Mouse (Mus musculus) liver, postnatal 0 days (tissue): Measurements from ENCODE around the gene 4933406M09Rik. TPM values are rescaled to one million over a fixed set of nuclear protein-coding genes. Genes with fewer than 3 reads are reported as not detected.

Experiments
- ATAC-seq: fragments of 200-750 bp; cut with Nextera tagmentation; 2 replicates; pipeline ENCODE4 v1.8.0; 2017; ENCODE audit warnings: mild to moderate bottlenecking, moderate library complexity
- DNase-seq: peaks from one replicate; pipeline ENCODE4 v3.0.0-alpha.2; 2016
- H3K27ac ChIP-seq: fragments of 300-500 bp; sonication (generic); 2 replicates; pipeline ENCODE4 v1.5.1; 2014; ENCODE audit warnings: antibody characterized with exemption, moderate library complexity, mild to moderate bottlenecking, low read depth
- H3K27me3 ChIP-seq: fragments of 300-500 bp; sonication (generic); 2 replicates; pipeline ENCODE4 v1.6.1; 2014; ENCODE audit warnings: low read length, control low read depth, mixed read lengths; ENCODE audit not compliant: insufficient read depth
- H3K36me3 ChIP-seq: fragments of 300-500 bp; sonication (generic); replicated peaks from 2 replicates; pipeline ENCODE4 v1.6.1; 2014; ENCODE audit warnings: mild to moderate bottlenecking, control low read depth, low read length, moderate library complexity, mixed read lengths; ENCODE audit not compliant: insufficient read depth
- H3K4me1 ChIP-seq: fragments of 300-500 bp; sonication (generic); 2 replicates; pipeline ENCODE4 v1.6.1; 2014; ENCODE audit warnings: antibody characterized with exemption, mild to moderate bottlenecking, control low read depth; ENCODE audit not compliant: insufficient read depth
- H3K4me2 ChIP-seq: fragments of 300-500 bp; sonication (generic); 2 replicates; pipeline ENCODE4 v1.6.1; 2014; ENCODE audit warnings: low read depth, mild to moderate bottlenecking, low read length, moderate library complexity, mixed read lengths
- H3K4me3 ChIP-seq: fragments of 300-500 bp; sonication (generic); 2 replicates; pipeline ENCODE4 v1.5.1; 2014; ENCODE audit warnings: low read depth, low read length
- H3K9ac ChIP-seq: fragments of 300-500 bp; sonication (generic); replicated peaks from 2 replicates; pipeline ENCODE4 v1.6.1; 2014; ENCODE audit warnings: mild to moderate bottlenecking, moderate library complexity
- H3K9me3 ChIP-seq: fragments of 300-500 bp; sonication (generic); 2 replicates; pipeline ENCODE4 v1.6.1; 2016; ENCODE audit warnings: mild to moderate bottlenecking, control low read depth, low read length, mixed read lengths
- CTCF ChIP-seq: sonication (generic); IDR thresholded peaks from 2 replicates; pipeline ENCODE4 v1.5.1; 2016; ENCODE audit warnings: antibody characterized with exemption, low read depth
- EP300 ChIP-seq: IDR thresholded peaks from 2 replicates; pipeline ENCODE4 v1.6.1; 2016; ENCODE audit warnings: antibody characterized with exemption, low read depth, mild to moderate bottlenecking
- WGBS: fragments of 180-500 bp; shearing (Covaris S2); extraction: QIAGEN DNeasy Blood & Tissue Kit; methylation state at CpG from one replicate; pipeline ENCODE4 v1.1.7; 2014; ENCODE audit not compliant: insufficient replicate concordance; 5-methylcytosine and 5-hydroxymethylcytosine counted together
- polyA plus RNA-seq: library from polyadenylated mRNA; unstranded; fragments of >200 nt; fragmentation: Nextera tagmentation; extraction: Ambion mirVana; gene quantifications from 2 replicates; pipeline ENCODE4 v1.2.1, GENCODE M21; 2015

4933406M09Rik gene
- polyA plus RNA-seq, 1 experiment from 2014 or later: not detected

- no peaks in the 10 kb centered on the region for H3K9me3 ChIP-seq
- WGBS: 84% methylated on average over 9 of the region's 9 CpGs
- no peak for DNase-seq
- H3K9ac ChIP-seq: no peak overlapping the region
- H3K4me3 ChIP-seq: no peak overlapping the region
- TF ChIP-seq CTCF (peak; percentile 36), EP300 (no peak)
- no peak overlapping the region for H3K4me2 ChIP-seq
- H3K36me3 ChIP-seq: peaks cover 26% of the 10 kb centered on the region
- H3K27ac ChIP-seq: no peak overlapping the region
- no peak for ATAC-seq
- no peaks in the 10 kb centered on the region for H3K27me3 ChIP-seq
- H3K4me1 ChIP-seq: peaks cover 15% of the 10 kb centered on the region
These were observed 26.2 kb downstream of the 4933406M09Rik start for GRCm38 (mm10) chr1:134411706-134412629.

DNA sequence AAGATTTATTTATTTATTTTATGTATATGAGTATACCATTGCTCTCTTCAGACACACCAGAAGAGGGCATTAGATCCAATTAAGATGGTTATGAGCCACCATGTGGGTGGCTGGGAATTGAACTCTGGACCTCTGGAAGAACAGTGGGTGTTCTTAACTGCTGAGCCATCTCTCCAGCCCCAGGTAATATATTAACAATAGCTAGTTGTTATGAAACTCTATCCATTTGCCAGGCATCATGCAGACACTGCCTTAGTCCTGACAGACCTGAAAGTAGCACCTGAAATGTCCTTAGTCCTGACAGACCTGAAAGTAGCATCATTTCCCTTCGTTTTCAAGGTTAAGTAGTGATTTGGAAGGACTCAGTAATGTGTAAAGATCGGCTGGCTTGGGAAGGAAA is 28.3 kb downstream of the 4933406M09Rik start:
- H3K9ac ChIP-seq: no peak overlapping the region
- H3K27me3 ChIP-seq: no peaks in the 10 kb centered on the region
- H3K9me3 ChIP-seq: no peaks in the 10 kb centered on the region
- TF ChIP-seq CTCF (no peak), EP300 (no peak)
- H3K36me3 ChIP-seq: peaks cover 13% of the 10 kb centered on the region
- no peak overlapping the region for H3K4me3 ChIP-seq
- DNase-seq (no peak), ATAC-seq (no peak)
- 49% methylated on average over 2 of the region's 2 CpGs for WGBS
- peak overlapping the region; percentile 97 for H3K27ac ChIP-seq
- H3K4me2 ChIP-seq: peak overlapping the region; percentile 74
- H3K4me1 ChIP-seq: peaks cover 34% of the 10 kb centered on the region

DNA sequence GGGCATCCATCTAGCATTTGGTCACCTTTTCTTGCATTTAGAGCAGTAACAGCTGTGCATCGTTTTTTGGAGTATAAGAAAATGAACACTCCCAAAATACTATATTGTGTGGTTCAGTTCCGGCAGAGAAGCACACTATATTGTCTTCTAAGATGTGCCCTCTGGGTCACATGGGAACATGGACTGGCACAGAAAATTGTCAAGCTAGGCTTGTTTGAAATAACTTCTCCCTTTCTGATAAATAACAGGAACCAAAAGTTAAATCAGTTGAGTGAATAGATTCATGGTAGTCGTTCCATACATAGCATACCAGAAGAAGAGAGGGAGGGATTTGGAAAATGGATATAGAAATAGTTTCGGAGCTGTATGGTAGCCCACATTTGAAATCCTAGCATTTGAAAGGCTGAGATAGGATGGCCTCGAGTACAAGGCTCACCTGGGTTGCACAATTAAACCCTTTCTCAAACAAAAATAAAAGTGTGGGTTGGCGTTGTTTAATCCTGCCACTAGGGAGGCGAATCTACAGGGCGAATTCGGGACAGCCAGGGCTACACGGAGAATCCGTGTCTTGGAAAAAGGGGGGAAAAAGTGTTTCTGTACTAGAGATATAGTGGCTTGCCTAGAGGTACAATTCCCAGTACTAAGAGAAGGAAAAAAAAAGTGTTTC is 28.9 kb downstream of the 4933406M09Rik start:
- no peaks in the 10 kb centered on the region for H3K9me3 ChIP-seq
- peaks cover 40% of the 10 kb centered on the region for H3K4me1 ChIP-seq
- DNase-seq (no peak), ATAC-seq (peak; percentile 62)
- 14% methylated on average over 11 of the region's 11 CpGs for WGBS
- no peak; the same call in 1 of the 2 replicates for TF ChIP-seq EP300
- TF ChIP-seq CTCF: peak; percentile 43
- H3K27me3 ChIP-seq: no peaks in the 10 kb centered on the region
- peak overlapping the region; percentile 74 for H3K4me2 ChIP-seq
- peak overlapping the region; percentile 85 for H3K4me3 ChIP-seq
- peak overlapping the region; percentile 97 for H3K27ac ChIP-seq
- H3K36me3 ChIP-seq: peaks cover 7% of the 10 kb centered on the region
- peak overlapping the region; percentile 92 for H3K9ac ChIP-seq

DNA sequence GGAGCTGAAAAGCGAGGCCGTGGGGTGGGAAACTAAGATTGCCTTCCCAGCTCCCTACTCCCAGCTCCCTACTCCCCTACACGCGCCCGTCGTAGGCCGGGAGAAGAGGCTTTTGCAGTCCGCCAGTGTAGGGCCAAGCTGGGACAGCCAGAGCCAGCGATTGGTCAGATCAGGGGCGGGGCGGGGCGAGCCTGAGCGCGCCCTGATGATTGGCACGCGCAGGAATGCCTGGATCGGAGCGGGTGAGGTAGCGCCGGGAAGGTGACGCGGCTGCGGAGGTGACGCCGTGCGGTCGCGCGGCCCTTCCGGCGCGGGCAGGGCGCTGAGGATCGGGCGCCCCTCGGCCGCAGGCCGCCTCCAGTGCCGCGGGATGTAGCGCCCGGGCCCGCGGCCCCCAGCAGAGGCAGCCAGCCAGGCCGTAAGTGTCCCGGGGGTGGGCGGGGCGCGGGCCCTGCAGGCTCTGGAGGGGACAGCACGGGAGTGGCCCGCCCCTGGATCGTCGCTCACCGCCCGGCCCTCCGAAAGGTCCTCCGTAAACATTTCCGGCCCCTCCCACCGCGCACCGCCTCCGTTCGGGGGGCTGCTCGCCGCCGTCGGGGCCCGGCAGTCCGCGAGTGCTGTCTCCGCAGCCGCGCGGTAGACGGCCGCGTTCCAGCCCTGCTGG is 29.6 kb downstream of the 4933406M09Rik start, which contains the start of gene Adipor1:
TSS of gene Adipor1 (plus strand) at position 211 of the 664 bp plus-strand sequence.
- Histone ChIP-seq H3K27ac (peak within 1 kb of the TSS; percentile 97), H3K4me1 (peaks cover 47% of the 10 kb centered on the region)

GRCm38 (mm10) chr1:134418414-134418975 is 32.8 kb downstream of the 4933406M09Rik start:
- ATAC-seq (no peak), DNase-seq (no peak)
- H3K4me3 ChIP-seq: peak overlapping the region; percentile 85
- H3K36me3 ChIP-seq: peaks cover 9% of the 10 kb centered on the region
- H3K27me3 ChIP-seq: no peaks in the 10 kb centered on the region
- no peaks in the 10 kb centered on the region for H3K9me3 ChIP-seq
- H3K27ac ChIP-seq: peak overlapping the region; percentile 71
- H3K4me2 ChIP-seq: peak overlapping the region; percentile 74
- H3K4me1 ChIP-seq: peaks cover 71% of the 10 kb centered on the region
- no peak for TF ChIP-seq EP300
- TF ChIP-seq CTCF: no peak
- WGBS: 53% methylated on average over 2 of the region's 2 CpGs
- peak overlapping the region; percentile 40 for H3K9ac ChIP-seq

More for the DNA sequence above, 29.6 kb downstream of the 4933406M09Rik start, which contains the start of gene Adipor1:
- peak within 1 kb of the TSS; percentile 92 for H3K9ac ChIP-seq
- no peak for TF ChIP-seq CTCF
- TF ChIP-seq EP300: peak; percentile 62; the same call in 1 of the 2 replicates
- H3K27me3 ChIP-seq: no peaks in the 10 kb centered on the region
- peaks cover 6% of the 10 kb centered on the region for H3K36me3 ChIP-seq
- peak within 1 kb of the TSS; percentile 74 for H3K4me2 ChIP-seq
- 2% methylated on average over 58 of the region's 77 CpGs for WGBS
- peak; percentile 98 for ATAC-seq
- H3K4me3 ChIP-seq: peak within 1 kb of the TSS; percentile 85
- H3K9me3 ChIP-seq: no peaks in the 10 kb centered on the region
- DNase-seq: peak; percentile 98
